Mouse (Mus musculus): ENCODE data around the gene Nfyb. TPM values are rescaled to one million over a fixed set of nuclear protein-coding genes. Genes with fewer than 3 reads are reported as not detected.

The Nfyb gene
- total RNA-seq, 4 experiments from 2014 or later: 54.2 to 67.2 (median 64.8) TPM

DNA sequence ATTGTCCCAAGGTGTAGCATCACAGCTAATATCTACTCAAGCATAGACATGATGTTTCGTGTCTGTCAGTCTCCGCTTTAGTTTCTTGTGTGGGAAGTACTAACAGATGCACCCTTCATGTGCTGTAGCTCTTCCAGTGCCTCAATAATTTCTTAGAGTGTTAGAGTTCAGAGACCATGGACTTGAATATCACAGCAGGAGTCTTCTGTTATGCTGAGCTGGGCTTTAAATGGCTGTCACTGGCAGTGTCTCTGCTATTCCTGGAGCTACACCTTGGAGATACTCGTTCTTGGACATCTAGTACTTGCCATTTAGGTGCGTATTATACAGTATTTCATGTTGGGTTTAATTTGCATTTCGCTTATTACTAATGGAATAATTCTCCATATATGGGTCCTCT lies 18.6 kb downstream of the Nfyb start:
- DNase-seq (ENCODE audit: low spot score in 2 of 2): no peak

DNA sequence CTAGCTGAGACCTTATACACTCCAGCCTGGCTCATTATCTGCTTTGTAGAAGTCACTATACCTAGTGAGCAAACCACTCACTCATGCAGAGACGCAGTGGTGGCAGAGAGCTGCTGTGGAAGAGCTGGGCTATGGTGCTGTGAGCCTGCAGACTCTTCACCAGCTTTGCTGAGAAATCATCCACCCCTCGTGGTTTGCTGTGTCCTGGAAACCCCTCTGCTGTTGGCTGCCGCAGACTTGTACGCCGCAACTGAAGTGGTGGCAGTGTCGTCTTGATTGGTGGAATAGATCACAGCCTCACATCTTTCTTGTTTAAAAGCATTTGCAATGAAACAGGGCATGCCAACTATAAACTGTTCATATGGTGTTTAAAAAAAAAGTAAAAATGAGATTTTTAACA lies 19.6 kb downstream of the Nfyb start:
- no peak for DNase-seq (ENCODE audit: low spot score in 2 of 2)

DNA sequence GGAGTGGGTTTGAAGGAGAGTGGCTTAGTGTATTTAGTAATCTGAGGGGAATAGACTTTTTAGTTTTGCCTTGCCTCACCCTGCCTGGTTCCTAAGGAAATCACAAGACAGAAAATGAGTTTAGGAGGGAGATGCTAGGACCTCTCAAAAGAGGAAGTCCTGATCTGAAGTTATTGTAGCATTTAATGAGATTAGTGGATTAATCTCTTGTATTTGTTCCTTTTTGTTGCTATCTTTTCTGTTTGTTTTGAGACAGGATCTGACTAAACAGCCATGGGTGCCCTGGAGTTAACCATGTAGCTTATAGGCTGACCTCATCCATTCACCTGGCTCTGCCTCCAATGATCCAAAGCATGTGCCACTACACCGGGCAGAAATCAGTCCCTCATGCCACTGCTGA lies 21.4 kb downstream of the Nfyb start:
- no peak for DNase-seq (ENCODE audit: low spot score in 2 of 2)

DNA sequence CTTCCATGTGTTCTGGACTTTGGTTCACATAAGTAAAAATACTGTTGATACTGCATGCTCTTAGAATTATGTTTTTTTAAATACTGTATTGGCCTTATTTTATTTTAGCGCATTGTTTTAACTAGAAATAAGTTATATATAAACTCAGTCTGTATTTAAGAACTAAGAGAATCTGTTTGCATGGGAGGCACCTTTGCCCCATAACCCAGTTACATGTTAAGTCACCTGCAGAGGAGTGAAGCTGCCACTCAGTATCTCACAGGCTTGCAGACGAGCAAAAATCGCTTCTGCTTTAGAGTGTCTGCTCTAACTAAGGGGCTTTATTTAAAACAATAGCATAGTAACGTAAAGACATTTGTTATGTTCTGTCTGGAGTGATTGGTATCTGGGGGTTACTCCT lies 22.1 kb downstream of the Nfyb start:
- no peak for DNase-seq (ENCODE audit: low spot score in 2 of 2)

DNA sequence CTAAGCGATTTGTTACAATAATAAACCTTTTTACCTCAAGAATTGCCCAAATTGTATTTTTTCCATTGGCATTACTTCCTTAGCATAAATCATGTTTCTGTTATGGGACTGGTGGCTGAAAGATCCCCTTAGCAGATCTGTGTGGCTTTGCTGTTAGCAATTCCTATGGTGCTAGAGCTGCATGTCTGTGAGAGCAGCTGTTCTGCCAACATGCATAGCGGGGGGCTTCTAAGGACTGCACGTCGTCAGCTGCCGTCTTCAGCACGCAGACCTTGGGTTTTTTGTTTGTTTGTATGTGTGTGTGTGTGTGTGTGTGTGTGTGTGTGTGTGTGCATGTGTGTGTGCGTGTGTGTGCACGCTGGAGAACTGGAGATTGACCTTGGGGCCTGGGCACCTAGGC lies 22.6 kb downstream of the Nfyb start:
- DNase-seq (ENCODE audit: low spot score in 2 of 2): no peak

DNA sequence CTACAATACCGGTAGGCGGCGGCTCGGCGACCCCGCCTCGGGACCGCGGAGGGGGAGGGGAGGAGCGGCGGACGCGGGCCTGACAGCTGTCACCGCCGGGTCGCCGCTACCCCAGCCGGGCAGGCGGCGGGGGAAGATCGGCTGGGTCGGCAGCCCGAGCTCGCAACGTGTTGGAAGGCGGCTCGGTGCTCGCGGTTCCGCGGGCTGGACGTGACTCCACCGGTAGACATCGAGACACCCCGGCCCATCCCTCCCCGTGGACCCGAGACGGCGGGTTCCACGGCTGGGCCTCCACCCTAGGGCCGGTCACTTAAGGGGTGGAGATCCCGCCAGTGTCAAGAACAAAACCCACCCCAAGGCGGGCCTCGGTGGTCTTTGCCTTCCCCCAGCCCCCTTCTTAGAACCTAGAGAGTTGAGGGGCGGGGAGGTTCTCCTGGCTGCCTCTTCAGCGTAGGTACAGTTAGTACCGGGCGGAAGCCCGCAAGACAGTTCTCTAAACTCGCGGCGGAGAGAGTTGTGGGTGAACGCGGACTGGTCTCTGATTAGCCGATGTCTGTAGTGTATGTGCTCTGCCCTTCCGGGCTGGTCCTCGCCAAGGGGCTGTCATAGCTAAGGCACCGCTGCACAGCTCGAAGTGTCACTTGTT lies 64.5 kb downstream of the Nfyb start:
- no peak for DNase-seq (ENCODE audit: low spot score in 2 of 2)

DNA sequence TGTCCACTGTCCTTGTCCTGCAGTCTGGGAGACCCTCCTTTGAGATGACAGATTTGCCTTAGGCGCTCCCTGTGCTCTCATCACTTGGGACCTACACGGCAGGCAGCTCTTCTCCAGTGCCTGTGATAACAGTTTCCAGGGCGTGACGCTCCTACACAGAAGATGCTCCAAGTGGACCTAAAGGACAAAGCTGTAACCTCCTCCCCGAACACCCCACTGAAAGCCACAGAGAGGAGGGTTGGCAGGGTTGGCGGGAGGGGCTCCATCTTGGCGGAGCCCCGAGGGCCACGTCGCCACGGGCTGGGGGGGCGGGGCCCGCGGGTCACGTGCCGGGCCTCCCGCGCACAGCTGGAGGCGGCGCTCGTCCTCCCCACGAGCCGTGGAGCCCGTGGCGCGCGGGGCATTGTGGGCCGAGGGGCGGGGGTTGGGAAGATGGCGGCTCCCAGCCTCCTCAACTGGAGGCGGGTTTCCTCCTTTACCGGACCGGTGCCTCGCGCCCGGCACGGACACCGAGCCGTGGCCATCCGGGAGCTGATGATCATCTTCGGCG lies 65.2 kb downstream of the Nfyb start:
- peak; percentile 76 to 78 for DNase-seq (ENCODE audit: low spot score in 2 of 2)

Other genes with a start within 250 kb of the Nfyb start
- 10 to 100 TPM; 18.0 to 22.9 (median 20.7) TPM for gene 1190007I07Rik, start 140.9 kb downstream of the Nfyb start, total RNA-seq (2022)
- gene Tdg, start 134.3 kb downstream of the Nfyb start, total RNA-seq (2022): 10 to 100 TPM; 36.7 to 43.9 (median 38.7) TPM
- 10 to 100 TPM; 12.5 to 21.1 (median 14.4) TPM for gene Glt8d2, start 73.5 kb downstream of the Nfyb start, total RNA-seq (2022)
- 10 to 100 TPM; 39.2 to 48.2 (median 41.7) TPM for gene Hcfc2, start 68.0 kb downstream of the Nfyb start, total RNA-seq (2022)
- 10 to 100 TPM; 44.4 to 54.4 (median 51.4) TPM for gene Txnrd1, start 69.8 kb upstream of the Nfyb start, total RNA-seq (2022)
- 1 to 10 TPM; 1.4 to 2.1 (median 1.8) TPM for gene Eid3, start 102.5 kb upstream of the Nfyb start, total RNA-seq (2022)
- 10 to 100 TPM; 33.0 to 38.0 (median 33.5) TPM for gene Chst11, start 221.4 kb upstream of the Nfyb start, total RNA-seq (2022)

Measured in left cerebral cortex, adult 8-10 months (tissue).